Mouse (Mus musculus) limb, embryonic 14.5 days (tissue): ENCODE results near the gene Kctd7. TPM values are rescaled to one million over a fixed set of nuclear protein-coding genes. Genes with fewer than 3 reads are reported as not detected.

ENCODE experiments used
- ATAC-seq: fragments of 200-750 bp; cut with Nextera tagmentation; 2 replicates; pipeline ENCODE4 v1.8.0; 2017; ENCODE audit warnings: low read depth, moderate number of reproducible peaks, moderate TSS enrichment; ENCODE audit not compliant: low FRiP score
- DNase-seq: peaks from one replicate; pipeline ENCODE4 v3.0.0-alpha.2; 2015; ENCODE audit warnings: low spot score
- H3K27ac ChIP-seq: fragments of 300-500 bp; sonication (generic); replicated peaks from 2 replicates; pipeline ENCODE4 v1.5.1; 2014; ENCODE audit warnings: low read depth, mild to moderate bottlenecking, low read length, moderate library complexity, mixed read lengths
- H3K27me3 ChIP-seq: fragments of 300-500 bp; sonication (generic); 2 replicates; pipeline ENCODE4 v1.6.1; 2014; ENCODE audit warnings: low read length, mixed read lengths; ENCODE audit not compliant: control insufficient read depth, insufficient read depth
- H3K36me3 ChIP-seq: fragments of 300-500 bp; sonication (generic); 2 replicates; pipeline ENCODE4 v1.6.1; 2014; ENCODE audit warnings: mild to moderate bottlenecking, low read length, moderate library complexity, mixed read lengths; ENCODE audit not compliant: control insufficient read depth, insufficient read depth
- H3K4me1 ChIP-seq: fragments of 300-500 bp; sonication (generic); 2 replicates; pipeline ENCODE4 v1.6.1; 2014; ENCODE audit warnings: antibody characterized with exemption, low read length, mixed read lengths; ENCODE audit not compliant: control insufficient read depth, insufficient read depth
- H3K4me2 ChIP-seq: fragments of 300-500 bp; sonication (generic); replicated peaks from 2 replicates; pipeline ENCODE4 v1.6.1; 2014; ENCODE audit warnings: low read depth, mild to moderate bottlenecking, low read length, moderate library complexity; ENCODE audit not compliant: severe bottlenecking
- H3K4me3 ChIP-seq: fragments of 300-500 bp; sonication (generic); replicated peaks from 2 replicates; pipeline ENCODE4 v1.5.1; 2014; ENCODE audit warnings: low read length
- H3K9ac ChIP-seq: fragments of 300-500 bp; sonication (generic); 2 replicates; pipeline ENCODE4 v1.6.1; 2014; ENCODE audit warnings: mild to moderate bottlenecking, low read depth, low read length, moderate library complexity; ENCODE audit not compliant: severe bottlenecking
- H3K9me3 ChIP-seq: fragments of 300-500 bp; sonication (generic); 2 replicates; pipeline ENCODE4 v1.6.1; 2016; ENCODE audit warnings: low read length; ENCODE audit not compliant: control insufficient read depth
- POLR2A ChIP-seq: fragments of 200-500 bp; IDR thresholded peaks from 2 replicates; pipeline ENCODE4 v1.8.0; 2012; ENCODE audit warnings: inconsistent platforms, mild to moderate bottlenecking, moderate library complexity, borderline replicate concordance; ENCODE audit not compliant: insufficient read depth, insufficient read length; ENCODE audit errors: extremely low read depth
- WGBS: fragments of 180-500 bp; shearing (Covaris S2); extraction: QIAGEN DNeasy Blood & Tissue Kit; methylation state at CpG from one replicate; pipeline ENCODE4 v1.1.7; 2014; 5-methylcytosine and 5-hydroxymethylcytosine counted together
- polyA plus RNA-seq, 2 experiments: library from polyadenylated mRNA; depleted of rRNA in 1 of 2; stranded (reverse) in 1 of 2; unstranded in 1 of 2; fragments of >200 nt; fragmentation: Nextera tagmentation in 1 of 2; extraction: Ambion mirVana in 1 of 2; gene quantifications; 2 replicates each; pipeline versions ENCODE4 v1.2.1 to v1.2.3; 2012 to 2014

Kctd7 gene
- polyA plus RNA-seq, 2 experiments: 5.5 to 6.2 TPM

GRCm38 (mm10) chr5:130187383-130187782, 42.7 kb downstream of the Kctd7 start:
- H3K9me3 ChIP-seq: no peaks in the 10 kb centered on the region
- no peak for TF ChIP-seq POLR2A
- H3K27ac ChIP-seq: no peak overlapping the region
- H3K27me3 ChIP-seq: no peaks in the 10 kb centered on the region
- ATAC-seq (no peak), DNase-seq (no peak)
- H3K4me3 ChIP-seq: no peak overlapping the region
- no peaks in the 10 kb centered on the region for H3K4me1 ChIP-seq
- H3K36me3 ChIP-seq: peaks cover 33% of the 10 kb centered on the region
- no peak overlapping the region for H3K4me2 ChIP-seq
- 74% methylated on average over 7 of the region's 7 CpGs for WGBS
- no peak overlapping the region for H3K9ac ChIP-seq

- Histone ChIP-seq H3K4me2 (no peak overlapping the region), H3K27me3 (no peaks in the 10 kb centered on the region), H3K27ac (no peak overlapping the region), H3K36me3 (peaks cover 47% of the 10 kb centered on the region), H3K9ac (no peak overlapping the region), H3K4me1 (no peaks in the 10 kb centered on the region), H3K9me3 (no peaks in the 10 kb centered on the region), H3K4me3 (no peak overlapping the region)
- DNase-seq (no peak), ATAC-seq (no peak)
- 93% methylated on average over 6 of the region's 6 CpGs for WGBS
- no peak for TF ChIP-seq POLR2A
These were observed 46.2 kb downstream of the Kctd7 start for GRCm38 (mm10) chr5:130190909-130191308.

GRCm38 (mm10) chr5:130191865-130192264, 47.2 kb downstream of the Kctd7 start:
- H3K4me2 ChIP-seq: no peak overlapping the region
- no peaks in the 10 kb centered on the region for H3K27me3 ChIP-seq
- peaks cover 47% of the 10 kb centered on the region for H3K36me3 ChIP-seq
- DNase-seq: no peak
- no peak for ATAC-seq
- H3K9me3 ChIP-seq: no peaks in the 10 kb centered on the region
- no peak overlapping the region for H3K27ac ChIP-seq
- no peaks in the 10 kb centered on the region for H3K4me1 ChIP-seq
- no peak overlapping the region for H3K9ac ChIP-seq
- no peak for TF ChIP-seq POLR2A
- 80% methylated on average over 6 of the region's 6 CpGs for WGBS
- no peak overlapping the region for H3K4me3 ChIP-seq

- DNase-seq (no peak), ATAC-seq (no peak)
- H3K27ac ChIP-seq: no peak overlapping the region
- H3K4me3 ChIP-seq: no peak overlapping the region
- no peaks in the 10 kb centered on the region for H3K27me3 ChIP-seq
- WGBS: 85% methylated on average over 2 of the region's 2 CpGs
- H3K9me3 ChIP-seq: no peaks in the 10 kb centered on the region
- TF ChIP-seq POLR2A: no peak
- no peaks in the 10 kb centered on the region for H3K4me1 ChIP-seq
- peaks cover 53% of the 10 kb centered on the region for H3K36me3 ChIP-seq
- H3K9ac ChIP-seq: no peak overlapping the region
- no peak overlapping the region for H3K4me2 ChIP-seq
These were observed 47.8 kb downstream of the Kctd7 start for GRCm38 (mm10) chr5:130192356-130192944.

GRCm38 (mm10) chr5:130193760-130194159, 49.1 kb downstream of the Kctd7 start:
- Histone ChIP-seq H3K9ac (no peak overlapping the region), H3K9me3 (no peaks in the 10 kb centered on the region), H3K4me1 (no peaks in the 10 kb centered on the region), H3K4me3 (no peak overlapping the region), H3K27me3 (no peaks in the 10 kb centered on the region), H3K36me3 (peaks cover 60% of the 10 kb centered on the region), H3K27ac (no peak overlapping the region), H3K4me2 (no peak overlapping the region)
- ATAC-seq (no peak), DNase-seq (no peak)
- WGBS: 77% methylated on average over 3 of the region's 3 CpGs
- no peak for TF ChIP-seq POLR2A
